Mouse (Mus musculus): ENCODE measurements around the gene Prkca. TPM values are rescaled to one million over a fixed set of nuclear protein-coding genes. Genes with fewer than 3 reads are reported as not detected.

Prkca gene
- total RNA-seq, 2 experiments from 2014 or later, result 186 to 189 TPM

DNA sequence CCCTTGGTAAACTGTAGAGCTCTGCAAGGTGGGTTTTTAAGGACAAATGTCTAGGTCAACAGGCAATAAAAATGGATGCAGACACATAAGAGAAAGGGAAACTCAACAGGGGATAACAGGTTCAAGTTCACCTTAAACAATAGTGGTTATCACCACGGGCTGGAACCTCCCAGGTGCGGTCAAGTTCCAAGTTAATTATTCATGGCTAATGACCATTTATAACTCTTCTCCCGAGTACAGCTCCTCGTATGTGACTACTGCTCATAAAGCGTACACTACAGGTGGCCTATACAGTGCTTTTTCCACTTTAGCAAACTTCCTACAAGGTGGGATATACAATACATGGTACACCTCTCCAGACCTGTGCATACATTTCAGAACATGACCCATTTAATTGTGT lies 33.9 kb downstream of the Prkca start:
- no peak for TF ChIP-seq CTCF (IDR thresholded peaks at IDR 0.05)
- DNase-seq (ENCODE audit: extremely low spot score in 1 of 2, low spot score in 2 of 2), result no peak
- Histone ChIP-seq H3K4me3 (no peak overlapping the region), H3K27ac (no peak overlapping the region)
- intact Hi-C loops (cut with DNase I), result no loop called here

DNA sequence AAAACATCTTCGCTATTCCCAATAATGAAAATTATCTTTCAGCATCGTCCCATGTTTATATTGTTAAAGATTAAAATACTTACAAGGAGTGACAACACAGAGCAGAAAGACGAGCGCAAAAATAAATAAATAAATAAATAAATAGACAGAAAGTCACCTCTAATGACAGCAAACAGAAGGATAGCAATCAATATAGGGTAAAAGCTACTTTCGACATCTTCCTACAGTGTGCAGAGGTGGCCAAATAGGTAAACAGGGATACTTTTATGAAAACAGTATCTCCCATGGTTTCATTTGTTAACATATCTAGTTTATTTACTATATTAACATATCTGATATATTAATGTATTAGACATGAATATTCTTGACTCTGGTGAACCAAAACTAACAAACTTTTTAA lies 35.5 kb downstream of the Prkca start:
- no peak for TF ChIP-seq CTCF (IDR thresholded peaks at IDR 0.05)
- no peak for DNase-seq (ENCODE audit: extremely low spot score in 1 of 2, low spot score in 2 of 2)
- H3K4me3 ChIP-seq, result no peak overlapping the region
- H3K27ac ChIP-seq, result no peak overlapping the region
- intact Hi-C loops (cut with DNase I), result no loop called here

DNA sequence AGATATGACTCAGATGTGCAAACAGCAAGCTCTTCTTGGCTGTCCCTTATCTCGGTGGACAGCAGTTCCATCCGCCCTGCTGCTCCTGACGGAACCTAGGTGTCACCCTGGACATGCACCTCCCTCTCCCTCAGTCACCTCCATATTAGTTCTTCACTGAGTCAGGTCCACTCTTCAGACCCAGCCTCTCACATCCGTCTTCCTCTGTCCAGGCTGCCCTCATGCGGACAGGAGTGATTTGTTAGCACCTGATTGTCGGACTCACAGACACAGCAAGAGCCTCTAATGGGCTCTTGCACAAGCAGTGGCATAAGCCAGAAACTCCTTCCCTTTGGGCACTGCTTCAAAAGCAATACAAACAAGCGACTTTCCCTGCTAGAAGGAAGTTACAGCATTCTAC lies 36.5 kb downstream of the Prkca start:
- DNase-seq (ENCODE audit: extremely low spot score in 1 of 2, low spot score in 2 of 2), result no peak
- no peak overlapping the region for H3K4me3 ChIP-seq
- no peak for TF ChIP-seq CTCF (IDR thresholded peaks at IDR 0.05)
- intact Hi-C loops (cut with DNase I), result no loop called here
- no peak overlapping the region for H3K27ac ChIP-seq

GRCm38 (mm10) chr11:108303787-108304186 lies 39.9 kb downstream of the Prkca start:
- Histone ChIP-seq H3K27ac (no peak overlapping the region), H3K4me3 (no peak overlapping the region)
- intact Hi-C loops (cut with DNase I), result no loop called here
- no peak for TF ChIP-seq CTCF (IDR thresholded peaks at IDR 0.05)
- DNase-seq (ENCODE audit: extremely low spot score in 1 of 2, low spot score in 2 of 2), result no peak

- DNase-seq (ENCODE audit: extremely low spot score in 1 of 2, low spot score in 2 of 2), result no peak
- Histone ChIP-seq H3K4me3 (no peak overlapping the region), H3K27ac (no peak overlapping the region)
- no peak for TF ChIP-seq CTCF (IDR thresholded peaks at IDR 0.05)
- intact Hi-C loops (cut with DNase I), result no loop called here
These were observed 41.8 kb downstream of the Prkca start for GRCm38 (mm10) chr11:108301796-108302490.

- TF ChIP-seq CTCF (IDR thresholded peaks at IDR 0.05), result no peak
These were observed 42.7 kb downstream of the Prkca start for GRCm38 (mm10) chr11:108301036-108301435.

GRCm38 (mm10) chr11:108300443-108300842 lies 43.3 kb downstream of the Prkca start:
- Histone ChIP-seq H3K27ac (no peak overlapping the region), H3K4me3 (no peak overlapping the region)
- TF ChIP-seq CTCF (IDR thresholded peaks at IDR 0.05), result no peak
- no peak for DNase-seq (ENCODE audit: extremely low spot score in 1 of 2, low spot score in 2 of 2)
- intact Hi-C loops (cut with DNase I), result no loop called here

More at GRCm38 (mm10) chr11:108301036-108301435, 42.7 kb downstream of the Prkca start:
- intact Hi-C loops (cut with DNase I), result no loop called here
- Histone ChIP-seq H3K27ac (no peak overlapping the region), H3K4me3 (no peak overlapping the region)
- DNase-seq (ENCODE audit: extremely low spot score in 1 of 2, low spot score in 2 of 2), result no peak

- no peak overlapping the region for H3K27ac ChIP-seq
- H3K4me3 ChIP-seq, result no peak overlapping the region
- TF ChIP-seq CTCF (IDR thresholded peaks at IDR 0.05), result no peak
- no peak for DNase-seq (ENCODE audit: extremely low spot score in 1 of 2, low spot score in 2 of 2)
- intact Hi-C loops (cut with DNase I), result no loop called here
These were observed 43.8 kb downstream of the Prkca start for GRCm38 (mm10) chr11:108299913-108300312.

- Histone ChIP-seq H3K4me3 (no peak overlapping the region), H3K27ac (no peak overlapping the region)
- no peak for TF ChIP-seq CTCF (IDR thresholded peaks at IDR 0.05)
- intact Hi-C loops (cut with DNase I), result no loop called here
- no peak for DNase-seq (ENCODE audit: extremely low spot score in 1 of 2, low spot score in 2 of 2)
These were observed 45.8 kb downstream of the Prkca start for GRCm38 (mm10) chr11:108297956-108298355.

DNA sequence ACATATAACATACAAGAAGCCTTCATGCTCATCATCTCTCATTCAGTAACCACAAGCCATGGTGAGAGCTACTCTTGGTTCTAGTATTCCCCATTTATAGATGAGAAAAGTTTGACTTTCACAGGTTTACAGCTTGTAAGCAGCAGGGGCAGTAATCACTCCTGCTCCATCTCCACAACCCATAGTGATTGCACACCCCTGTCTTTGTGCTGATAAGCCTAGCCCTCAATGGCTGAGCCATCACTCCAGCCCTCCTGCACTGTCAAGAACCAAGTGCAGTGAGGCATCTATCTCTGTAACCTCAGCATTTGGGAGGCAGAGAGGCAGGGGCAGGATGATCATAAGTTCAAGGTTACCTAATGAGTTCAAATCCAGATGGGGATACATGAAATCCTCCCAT lies 48.4 kb downstream of the Prkca start:
- no peak for DNase-seq (ENCODE audit: extremely low spot score in 1 of 2, low spot score in 2 of 2)
- intact Hi-C loops (cut with DNase I), result no loop called here
- no peak overlapping the region for H3K27ac ChIP-seq
- TF ChIP-seq CTCF (IDR thresholded peaks at IDR 0.05), result no peak
- H3K4me3 ChIP-seq, result no peak overlapping the region

DNA sequence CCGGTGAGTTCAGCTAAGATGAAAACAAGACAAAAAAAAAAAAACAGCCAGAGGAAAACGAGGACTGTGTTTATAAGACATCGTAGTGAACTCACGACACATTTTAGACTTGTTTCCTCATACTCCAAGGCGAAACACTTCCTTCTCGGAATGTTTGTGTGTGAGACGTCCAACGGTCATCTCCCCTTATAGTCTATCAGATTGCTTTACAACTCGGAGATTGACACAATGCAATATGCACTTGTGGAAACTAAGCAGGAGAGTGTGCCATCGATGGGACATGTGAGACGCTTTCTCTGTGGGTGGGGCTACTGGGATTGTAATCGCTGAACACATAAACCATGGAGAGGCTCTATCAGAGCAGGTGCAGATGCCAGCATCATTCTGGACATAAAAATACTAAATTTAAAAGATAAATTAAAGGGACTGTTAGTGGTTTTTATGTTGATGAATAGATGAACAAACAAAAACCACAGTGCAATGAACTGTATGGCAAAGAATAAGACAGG lies 49.4 kb downstream of the Prkca start:
- no peak for TF ChIP-seq CTCF (IDR thresholded peaks at IDR 0.05)
- no peak for DNase-seq (ENCODE audit: extremely low spot score in 1 of 2, low spot score in 2 of 2)
- H3K27ac ChIP-seq, result no peak overlapping the region
- H3K4me3 ChIP-seq, result no peak overlapping the region
- intact Hi-C loops (cut with DNase I), result no loop called here

DNA sequence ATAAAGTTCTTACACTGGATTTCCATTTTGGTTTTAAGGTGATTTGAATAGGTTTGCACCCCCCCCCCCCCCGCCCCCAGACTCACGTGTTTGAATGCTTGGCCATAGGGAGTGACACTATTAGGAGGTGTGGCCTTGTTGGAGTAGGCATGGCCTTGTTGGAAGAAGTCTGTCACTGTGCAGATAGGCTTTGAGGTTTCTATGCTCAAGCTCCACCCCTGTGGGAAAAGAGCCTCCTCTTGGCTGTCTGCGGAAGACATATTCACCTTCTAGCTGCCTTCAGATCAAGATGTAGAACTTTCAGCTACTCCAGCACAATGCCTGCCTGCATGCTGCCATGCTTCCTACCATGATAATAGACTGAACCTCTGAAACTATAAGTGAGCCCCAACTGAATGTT lies 49.9 kb downstream of the Prkca start:
- TF ChIP-seq CTCF (IDR thresholded peaks at IDR 0.05), result no peak
- H3K4me3 ChIP-seq, result no peak overlapping the region
- H3K27ac ChIP-seq, result no peak overlapping the region
- intact Hi-C loops (cut with DNase I), result no loop called here
- no peak for DNase-seq (ENCODE audit: extremely low spot score in 1 of 2, low spot score in 2 of 2)

GRCm38 (mm10) chr11:108289192-108289591 lies 54.5 kb downstream of the Prkca start:
- intact Hi-C loops (cut with DNase I), result no loop called here
- Histone ChIP-seq H3K27ac (no peak overlapping the region), H3K4me3 (no peak overlapping the region)
- TF ChIP-seq CTCF (IDR thresholded peaks at IDR 0.05), result no peak
- no peak for DNase-seq (ENCODE audit: extremely low spot score in 1 of 2, low spot score in 2 of 2)
